Mouse (Mus musculus): ENCODE measurements around the gene Mms22l. TPM values are rescaled to one million over a fixed set of nuclear protein-coding genes. Genes with fewer than 3 reads are reported as not detected.
A peak's percentile ranks its signal among the peaks of the same experiment; 100 is the strongest.
"Not testable (repeated sequence)": the region's sequence is repeated elsewhere in the genome, so short reads cannot be mapped to it uniquely, and the experiment has no call there.

The Mms22l gene
- total RNA-seq (2021) = under 1 TPM; 0.39 to 0.67 TPM

- DNase-seq (ENCODE audit: low spot score) = peak; percentile 81
- intact Hi-C loops (cut with DNase I) = loop anchor here (10.0 kb wide), 2 partner anchors 398 to 788 kb away; partner anchors contain the start of genes Ndufaf4 and Ufl1
These were observed at the start of gene Mms22l for GRCm38 (mm10) chr4:24496116-24496952. TSS of gene Mms22l (plus strand) at chr4:24496451.

- DNase-seq (ENCODE audit: low spot score); intact Hi-C loops (cut with DNase I): not testable (repeated sequence)
These were observed 12.2 kb upstream of the Mms22l start for GRCm38 (mm10) chr4:24484046-24484445.

GRCm38 (mm10) chr4:24496953-24497319, 685 bp downstream of the Mms22l start:
- intact Hi-C loops (cut with DNase I) = loop anchor here (10.0 kb wide), 2 partner anchors 398 to 788 kb away; partner anchors contain the start of genes Ndufaf4 and Ufl1
- DNase-seq (ENCODE audit: low spot score) = no peak

DNA sequence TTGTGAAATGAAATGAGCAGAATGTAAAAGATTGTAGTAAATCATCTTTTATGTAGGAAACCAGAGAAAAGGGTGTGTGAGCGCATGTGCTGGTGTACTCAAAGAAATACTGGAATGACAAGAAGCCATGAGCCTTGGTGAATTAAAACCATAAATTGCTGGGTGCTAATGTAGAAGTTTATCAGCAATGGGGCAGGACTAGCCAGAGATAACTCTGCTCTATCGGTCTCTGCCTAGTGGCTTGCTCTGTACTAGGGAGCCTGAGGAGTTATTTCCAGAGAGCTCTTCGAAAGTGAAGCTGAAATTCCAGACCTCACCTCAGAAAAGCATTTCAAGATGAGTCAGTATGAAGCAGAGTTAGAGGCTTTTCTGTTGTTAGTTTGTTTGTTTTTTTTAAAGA, 12.9 kb downstream of the Mms22l start:
- intact Hi-C loops (cut with DNase I) = no loop called here
- DNase-seq (ENCODE audit: low spot score) = no peak

DNA sequence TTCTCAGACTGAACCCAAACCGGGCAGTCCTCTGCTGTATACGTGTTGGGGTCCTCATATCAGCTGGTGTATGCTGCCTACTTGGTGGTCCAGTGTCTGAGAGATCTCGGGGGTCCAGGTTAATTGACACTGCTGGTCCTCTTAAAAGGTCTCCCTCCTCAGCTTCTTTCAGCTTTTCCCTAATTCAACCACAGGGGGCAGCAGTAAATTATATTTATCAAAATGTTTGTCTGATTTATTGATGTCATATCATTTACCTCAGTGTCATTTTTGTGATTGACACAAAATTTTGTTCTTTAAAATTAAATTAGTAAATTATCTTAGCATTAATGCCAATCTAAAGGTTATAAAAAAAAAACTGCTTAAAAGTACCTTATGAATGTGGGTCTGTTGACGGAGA, 40.7 kb downstream of the Mms22l start:
- DNase-seq (ENCODE audit: low spot score) = no peak
- intact Hi-C loops (cut with DNase I) = no loop called here

DNA sequence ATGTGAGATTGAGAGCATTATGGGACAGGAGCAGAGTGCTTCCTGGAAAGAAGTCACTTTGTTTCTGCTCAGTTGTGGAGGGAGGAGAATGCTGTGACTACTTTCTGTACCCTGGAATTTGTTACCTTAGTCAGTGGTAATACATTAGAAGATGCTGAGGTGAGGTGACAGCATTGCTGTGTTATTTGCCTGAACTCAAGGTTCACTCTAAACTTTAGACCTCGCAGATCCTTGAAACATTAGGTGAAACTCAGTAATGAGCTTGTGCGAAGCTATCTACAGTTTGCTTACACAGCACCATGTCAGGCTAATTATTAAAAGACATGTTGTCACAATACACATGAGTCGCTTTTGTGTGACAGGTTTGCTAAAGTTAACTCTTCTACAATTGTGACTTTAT, 47.2 kb downstream of the Mms22l start:
- intact Hi-C loops (cut with DNase I) = no loop called here

GRCm38 (mm10) chr4:24544677-24545151, 48.5 kb downstream of the Mms22l start:
- DNase-seq (ENCODE audit: low spot score) = no peak
- intact Hi-C loops (cut with DNase I) = no loop called here

More for the DNA sequence above, 47.2 kb downstream of the Mms22l start:
- no peak for DNase-seq (ENCODE audit: low spot score)

DNA sequence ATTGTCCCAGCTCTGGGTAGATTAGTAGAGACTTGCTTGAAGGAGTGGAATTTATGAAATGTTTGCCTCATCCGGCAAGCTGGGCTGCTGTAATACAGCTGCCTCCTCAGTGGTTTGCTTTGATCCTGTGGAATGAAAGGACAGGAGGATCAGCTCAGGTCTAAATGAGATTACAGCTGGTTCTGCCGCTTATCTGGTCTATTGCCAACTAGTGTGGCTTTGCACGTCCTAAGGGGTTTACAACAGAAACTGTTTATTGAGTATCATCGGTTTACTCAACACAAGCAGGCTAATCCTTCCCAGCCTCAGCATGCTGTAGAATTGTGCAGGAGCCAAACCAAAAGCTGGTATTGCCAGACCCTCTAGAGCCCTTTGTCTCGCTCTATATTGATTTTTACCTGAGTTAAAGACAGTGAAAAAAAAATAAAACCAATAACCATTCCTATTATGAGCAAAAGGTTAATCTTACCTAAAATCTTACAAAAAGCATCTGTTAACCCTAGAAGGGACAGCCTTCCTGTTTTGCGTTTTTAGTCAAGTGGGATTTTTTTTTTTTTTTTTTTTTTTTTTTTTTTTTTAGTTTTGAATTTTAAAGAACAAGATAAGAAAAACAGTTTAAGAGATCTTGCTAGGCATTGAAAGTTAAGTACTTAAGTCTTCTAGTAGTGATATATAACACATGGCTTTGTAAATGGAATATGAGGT, 60.0 kb downstream of the Mms22l start:
- DNase-seq (ENCODE audit: low spot score) = no peak

DNA sequence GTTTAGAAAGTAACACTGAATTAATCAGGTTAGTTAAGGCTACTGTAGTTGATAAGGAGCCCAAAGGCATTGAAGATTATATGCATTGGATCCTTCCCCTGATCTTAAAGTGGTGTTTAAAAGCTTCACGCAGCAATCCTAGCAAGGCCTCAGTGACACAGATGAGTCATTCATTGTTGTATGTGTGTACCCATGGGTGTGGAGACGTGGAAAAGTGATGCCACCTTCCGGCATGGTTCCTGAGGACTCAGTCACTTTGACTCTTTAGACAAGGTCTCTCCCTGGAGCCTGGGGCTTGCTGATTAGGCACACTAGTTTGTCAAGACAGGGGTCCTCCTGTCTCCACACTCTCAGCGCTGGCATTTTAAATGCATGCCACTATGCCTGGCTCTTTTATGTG, 60.9 kb downstream of the Mms22l start:
- no peak for DNase-seq (ENCODE audit: low spot score)
- intact Hi-C loops (cut with DNase I) = no loop called here

More for the DNA sequence above, 60.0 kb downstream of the Mms22l start:
- intact Hi-C loops (cut with DNase I) = no loop called here

DNA sequence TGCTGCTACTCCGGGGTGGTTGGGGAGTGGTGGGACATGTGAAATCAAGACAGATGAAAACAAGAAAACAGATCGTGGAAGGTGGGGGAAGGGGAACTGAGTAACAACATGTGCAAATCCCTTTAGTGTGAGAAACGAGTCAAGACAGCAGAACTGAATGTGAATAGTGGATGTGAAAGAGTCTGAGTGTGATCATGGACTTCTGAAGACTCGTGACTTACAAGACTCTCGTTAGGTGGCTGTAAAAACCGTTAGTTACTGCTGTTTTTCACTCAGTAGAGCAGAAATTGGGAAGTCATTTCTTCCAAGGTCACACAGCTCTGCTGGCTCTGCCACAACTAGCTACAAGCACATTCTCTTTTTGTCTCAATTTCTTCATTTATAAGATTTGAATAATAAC, 71.8 kb downstream of the Mms22l start:
- intact Hi-C loops (cut with DNase I) = no loop called here
- no peak for DNase-seq (ENCODE audit: low spot score)

GRCm38 (mm10) chr4:24568989-24569556, 72.8 kb downstream of the Mms22l start:
- intact Hi-C loops (cut with DNase I) = no loop called here
- no peak for DNase-seq (ENCODE audit: low spot score)

DNA sequence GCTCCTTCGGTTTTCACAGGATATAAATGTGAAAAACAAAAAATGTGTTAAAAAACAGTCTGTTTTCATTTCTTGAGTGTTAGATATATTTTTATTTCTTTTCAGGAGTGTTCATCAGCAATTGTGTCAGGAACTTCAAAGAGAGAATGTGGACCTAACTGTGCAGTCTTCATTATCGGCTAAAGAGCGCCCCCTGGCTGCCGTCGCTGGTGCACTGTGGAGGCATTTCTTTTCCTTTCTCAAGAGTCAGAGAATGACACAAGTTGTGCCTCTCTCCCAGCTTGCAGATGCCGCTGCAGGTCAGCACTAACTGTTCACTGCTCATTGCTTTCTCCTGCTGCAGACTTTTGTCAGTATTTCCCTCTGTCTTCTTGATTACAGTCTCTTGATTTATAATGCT, 78.0 kb downstream of the Mms22l start:
- intact Hi-C loops (cut with DNase I) = loop anchor here (5.0 kb wide), 1 partner anchor 327 kb away; no protein-coding TSS in a partner anchor
- peak; percentile 6 for DNase-seq (ENCODE audit: low spot score)

DNA sequence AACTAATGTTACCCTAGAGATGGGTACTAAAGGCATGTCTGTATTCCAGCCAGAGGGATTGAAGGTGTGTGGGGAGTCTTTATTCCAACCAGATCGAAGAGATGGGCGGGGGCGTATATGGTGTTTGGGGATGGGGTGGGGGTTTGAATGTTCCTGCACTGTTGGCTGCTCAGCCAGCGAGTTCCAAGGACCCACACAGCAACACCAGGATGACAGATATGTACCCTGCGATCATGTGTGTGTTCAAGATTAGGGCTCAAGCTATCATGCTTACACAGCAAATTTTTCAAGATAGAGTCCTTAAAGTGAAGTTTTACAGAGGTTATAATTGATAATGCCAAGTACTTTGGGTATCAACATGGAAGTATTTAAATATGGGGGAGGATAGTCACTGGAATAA, 81.3 kb downstream of the Mms22l start:
- intact Hi-C loops (cut with DNase I) = no loop called here
- DNase-seq (ENCODE audit: low spot score) = no peak

DNA sequence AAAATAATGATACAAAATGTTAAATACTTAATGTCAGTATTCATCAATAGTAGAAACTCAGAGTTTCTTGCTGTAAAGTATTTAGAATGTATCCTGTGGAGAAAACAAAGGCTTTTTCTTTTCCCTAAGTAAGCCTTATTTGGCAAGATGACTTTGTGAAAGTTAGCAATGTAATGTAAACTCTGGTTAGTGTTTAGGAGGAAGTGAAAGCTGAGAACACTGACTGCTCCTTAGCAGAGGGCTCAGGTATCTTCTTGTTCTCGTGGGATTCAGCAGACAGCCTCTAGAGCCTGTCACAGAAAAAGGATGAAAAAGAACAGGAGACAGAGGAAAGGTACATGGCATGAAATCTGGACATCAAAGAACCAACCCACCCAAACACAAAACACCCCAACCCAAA, 86.0 kb downstream of the Mms22l start:
- intact Hi-C loops (cut with DNase I) = no loop called here
- DNase-seq (ENCODE audit: low spot score) = no peak

DNA sequence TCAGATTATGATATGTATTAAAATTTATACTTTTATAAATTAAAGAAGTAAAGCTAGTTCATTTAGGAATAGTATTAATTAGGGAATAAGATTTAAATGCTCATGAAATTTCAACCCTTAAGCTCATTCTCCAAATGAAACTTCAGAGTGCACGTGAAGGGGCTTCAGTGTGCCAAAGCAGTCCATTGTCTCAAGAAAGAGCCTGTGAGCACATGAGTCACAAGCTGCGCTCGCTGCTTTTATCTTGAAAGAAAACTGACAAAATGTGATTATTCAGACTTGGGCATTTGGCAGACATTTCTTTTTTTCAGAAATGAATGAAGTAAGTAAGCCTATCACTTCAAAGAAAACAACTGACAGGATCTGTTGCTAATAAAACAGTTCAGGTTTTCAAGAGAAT, 87.7 kb downstream of the Mms22l start:
- DNase-seq (ENCODE audit: low spot score) = no peak
- intact Hi-C loops (cut with DNase I) = no loop called here

DNA sequence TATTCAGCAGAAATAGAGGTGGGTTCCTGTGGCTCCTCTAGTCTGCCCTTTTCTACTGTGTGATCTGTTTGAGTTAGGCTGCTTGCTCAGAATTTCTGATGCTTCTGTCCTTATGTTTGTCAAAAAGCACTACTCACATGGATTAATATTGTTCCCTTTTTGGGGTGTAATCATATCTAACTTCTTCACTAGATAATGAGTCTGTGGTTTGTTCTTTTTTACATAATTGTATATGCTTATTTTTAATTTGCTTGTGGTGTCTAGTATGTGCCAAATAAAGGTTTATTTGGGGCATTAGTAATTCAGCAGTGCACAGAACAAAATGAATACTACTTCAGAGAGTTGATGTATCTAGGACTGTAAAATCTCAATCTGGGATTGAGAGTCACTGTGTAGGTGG, 98.6 kb downstream of the Mms22l start:
- intact Hi-C loops (cut with DNase I) = no loop called here
- no peak for DNase-seq (ENCODE audit: low spot score)

- intact Hi-C loops (cut with DNase I) = no loop called here
- no peak for DNase-seq (ENCODE audit: low spot score)
These were observed 100.8 kb downstream of the Mms22l start for GRCm38 (mm10) chr4:24596942-24597611.

GRCm38 (mm10) chr4:24598637-24599036, 102.4 kb downstream of the Mms22l start:
- DNase-seq (ENCODE audit: low spot score) = no peak
- intact Hi-C loops (cut with DNase I) = no loop called here

DNA sequence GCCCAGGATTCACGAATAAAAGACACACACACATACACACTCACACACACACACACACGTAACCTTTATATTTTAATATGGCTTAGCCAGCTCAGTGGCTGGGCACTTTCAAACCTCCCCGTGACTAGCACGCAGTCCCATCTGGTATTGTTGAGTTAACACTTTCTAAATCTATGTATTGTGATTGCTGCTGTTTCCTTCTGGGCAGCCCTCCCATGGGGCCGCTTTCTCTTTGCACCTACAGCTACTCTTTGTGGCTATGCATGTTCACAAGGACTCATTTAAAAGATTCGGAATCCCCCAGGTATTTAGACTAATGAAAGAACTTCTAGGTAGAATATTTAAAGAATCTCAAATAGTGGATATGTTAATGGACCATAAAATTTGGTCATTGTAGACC, 105.5 kb downstream of the Mms22l start:
- DNase-seq (ENCODE audit: low spot score) = no peak
- intact Hi-C loops (cut with DNase I) = no loop called here

DNA sequence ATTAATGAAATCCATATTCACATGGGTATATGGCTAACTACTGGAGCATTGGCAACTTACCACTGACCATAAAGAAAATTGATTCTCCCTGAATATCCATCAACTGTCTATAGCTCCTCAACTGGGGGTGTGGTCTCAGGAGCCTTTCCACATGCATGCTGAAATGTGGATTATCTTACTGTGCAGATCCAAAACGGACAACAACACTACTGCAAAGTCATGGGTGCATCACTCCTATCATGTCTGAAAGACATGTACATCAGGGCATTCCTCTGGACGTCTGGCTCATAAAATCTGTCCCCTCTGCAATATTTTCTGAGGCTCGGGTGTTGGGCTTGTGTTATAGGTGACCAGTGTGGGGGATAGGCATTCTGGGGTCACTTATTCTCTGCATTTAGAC, 112.8 kb downstream of the Mms22l start:
- DNase-seq (ENCODE audit: low spot score) = no peak
- intact Hi-C loops (cut with DNase I) = no loop called here
